18 mouse cellular contexts compared by ENCODE assay signal in genomic region chr9:77032430-77033154, GRCm38 (mm10). TPM values are rescaled to one million over a fixed set of nuclear protein-coding genes. Genes with fewer than 3 reads are reported as not detected.
DNase-seq lines count a peak whose midpoint lies in the region; ATAC-seq lines count a peak whose summit lies in the region.
"Had no signal": no experiment of that assay in that cellular context is flagged by ENCODE, and none has a peak within 500 bp of the region (broad histone marks: within the 10 kb centered on the region; RNA-seq: fewer than 3 reads in every experiment).

No protein-coding gene starts in this region.

- peak; percentile 16 for DNase-seq in forebrain, embryonic 10.5 days (ENCODE audit: extremely low spot score, low spot score)
- DNase-seq in 3T3-L1 (ENCODE audit: low read depth, low spot score) = peak; percentile 56
- peak; percentile 45 for DNase-seq in embryonic facial prominence, embryonic 10.5 days (ENCODE audit: low spot score)
- peak; percentile 30 for DNase-seq in limb, embryonic 10.5 days (ENCODE audit: low spot score)
- DNase-seq in right cerebral cortex, postnatal 36 days (ENCODE audit: low spot score in 2 of 2) = no peak
- DNase-seq in T-cell, adult 2 months (ENCODE audit: low spot score) = no peak
- no peak for DNase-seq in urinary bladder, postnatal 25 days (ENCODE audit: low spot score)
- DNase-seq: heart, postnatal 4 days; liver; lung, adult 18-20 months; lung, postnatal 36 days; right cerebral cortex, postnatal 14 days; thymus, adult 2 months had no signal

- no peak overlapping the region for H3K9ac ChIP-seq in forebrain, embryonic 15.5 days (replicated peaks)
- H3K9ac ChIP-seq: heart, embryonic 12.5 days; intestine, embryonic 15.5 days; midbrain, embryonic 13.5 days had no signal

- no peak overlapping the region for H3K4me3 ChIP-seq in forebrain, embryonic 10.5 days
- H3K4me3 ChIP-seq in forebrain, embryonic 15.5 days = no peak overlapping the region
- no peak overlapping the region for H3K4me3 ChIP-seq in embryonic facial prominence, embryonic 10.5 days
- H3K4me3 ChIP-seq in limb, embryonic 10.5 days = no peak overlapping the region
- H3K4me3 ChIP-seq: heart, embryonic 12.5 days; intestine, embryonic 15.5 days; midbrain, embryonic 13.5 days had no signal

- H3K4me1 ChIP-seq in forebrain, embryonic 10.5 days = no peaks in the 10 kb centered on the region
- no peaks in the 10 kb centered on the region for H3K4me1 ChIP-seq in forebrain, embryonic 15.5 days
- peaks cover 12% of the 10 kb centered on the region for H3K4me1 ChIP-seq in embryonic facial prominence, embryonic 10.5 days
- peaks cover 9% of the 10 kb centered on the region for H3K4me1 ChIP-seq in limb, embryonic 10.5 days
- H3K4me1 ChIP-seq: heart, embryonic 12.5 days; intestine, embryonic 15.5 days; midbrain, embryonic 13.5 days had no signal

- ATAC-seq in forebrain, embryonic 15.5 days (replicated peaks) = no peak
- ATAC-seq: intestine, embryonic 15.5 days; midbrain, embryonic 13.5 days had no signal

- no peaks in the 10 kb centered on the region for H3K36me3 ChIP-seq in forebrain, embryonic 10.5 days (replicated peaks)
- no peaks in the 10 kb centered on the region for H3K36me3 ChIP-seq in forebrain, embryonic 15.5 days
- no peaks in the 10 kb centered on the region for H3K36me3 ChIP-seq in embryonic facial prominence, embryonic 10.5 days (replicated peaks)
- H3K36me3 ChIP-seq in limb, embryonic 10.5 days = no peaks in the 10 kb centered on the region
- H3K36me3 ChIP-seq: heart, embryonic 12.5 days; intestine, embryonic 15.5 days; midbrain, embryonic 13.5 days had no signal

- 67% methylated on average over 9 of the region's 9 CpGs for WGBS in forebrain, embryonic 10.5 days
- WGBS in forebrain, embryonic 15.5 days = 82% methylated on average over 9 of the region's 9 CpGs
- WGBS in embryonic facial prominence, embryonic 10.5 days = 42% methylated on average over 9 of the region's 9 CpGs
- 45% methylated on average over 9 of the region's 9 CpGs for WGBS in limb, embryonic 10.5 days

- H3K27me3 ChIP-seq in forebrain, embryonic 10.5 days (ENCODE audit: poor library complexity, severe bottlenecking) = no peaks in the 10 kb centered on the region
- H3K27me3 ChIP-seq in forebrain, embryonic 15.5 days = no peaks in the 10 kb centered on the region
- no peaks in the 10 kb centered on the region for H3K27me3 ChIP-seq in embryonic facial prominence, embryonic 10.5 days (replicated peaks; ENCODE audit: low read depth, poor library complexity, severe bottlenecking)
- H3K27me3 ChIP-seq in limb, embryonic 10.5 days (ENCODE audit: low read depth, poor library complexity, severe bottlenecking) = no peaks in the 10 kb centered on the region
- H3K27me3 ChIP-seq: CH12.LX; heart, embryonic 12.5 days; intestine, embryonic 15.5 days; midbrain, embryonic 13.5 days had no signal

- H3K4me2 ChIP-seq in forebrain, embryonic 15.5 days (replicated peaks) = no peak overlapping the region
- H3K4me2 ChIP-seq: heart, embryonic 12.5 days; intestine, embryonic 15.5 days; midbrain, embryonic 13.5 days had no signal

- H3K9me3 ChIP-seq in forebrain, embryonic 10.5 days = no peaks in the 10 kb centered on the region
- no peaks in the 10 kb centered on the region for H3K9me3 ChIP-seq in forebrain, embryonic 15.5 days
- no peaks in the 10 kb centered on the region for H3K9me3 ChIP-seq in embryonic facial prominence, embryonic 10.5 days
- no peaks in the 10 kb centered on the region for H3K9me3 ChIP-seq in limb, embryonic 10.5 days (replicated peaks)
- H3K9me3 ChIP-seq: heart, embryonic 12.5 days; intestine, embryonic 15.5 days; midbrain, embryonic 13.5 days had no signal

- no peak overlapping the region for H3K27ac ChIP-seq in forebrain, embryonic 10.5 days
- no peak overlapping the region for H3K27ac ChIP-seq in forebrain, embryonic 15.5 days (replicated peaks)
- H3K27ac ChIP-seq in embryonic facial prominence, embryonic 10.5 days (replicated peaks) = peak overlapping the region; percentile 11; the same call in 1 of the 2 replicates
- H3K27ac ChIP-seq in limb, embryonic 10.5 days = no peak overlapping the region
- H3K27ac ChIP-seq: intestine, embryonic 15.5 days; midbrain, embryonic 13.5 days had no signal

RNA-seq across cellular contexts. Expression of gene Tinag, which starts 13.0 kb away (rescaled TPM):
- polyA plus RNA-seq in forebrain, embryonic 10.5 days (2016; fragmentation: Nextera tagmentation; extraction: Ambion mirVana) = 0.41 and 0.71 TPM in 2 replicates
- not detected in 2 replicates for polyA plus RNA-seq in forebrain, embryonic 15.5 days (2015; fragmentation: Nextera tagmentation; extraction: Ambion mirVana)
- polyA plus RNA-seq in embryonic facial prominence, embryonic 10.5 days (2016; fragmentation: Nextera tagmentation; extraction: Ambion mirVana) = 0.38 and 0.50 TPM in 2 replicates
- not detected in 2 replicates for polyA plus RNA-seq in limb, embryonic 10.5 days (2016; fragmentation: Nextera tagmentation; extraction: Ambion mirVana)
- polyA plus RNA-seq: heart, embryonic 12.5 days; midbrain, embryonic 13.5 days had no signal

Comparison
In these comparisons a context has a peak if more than half of its experiments do, and no peak if none do; other contexts are left out.
1. DNase-seq: peak in forebrain, embryonic 10.5 days (single experiment), 3T3-L1 (single experiment), embryonic facial prominence, embryonic 10.5 days (single experiment) and limb, embryonic 10.5 days (single experiment); none in right cerebral cortex, postnatal 36 days (0 of 2), T-cell, adult 2 months (single experiment) and urinary bladder, postnatal 25 days (single experiment).